Mouse (Mus musculus) neural tube, embryonic 11.5 days (tissue): ENCODE measurements around the gene Fhl1. TPM values are rescaled to one million over a fixed set of nuclear protein-coding genes. Genes with fewer than 3 reads are reported as not detected.
A peak's percentile ranks its signal among the peaks of the same experiment; 100 is the strongest.

Experiments used
- ATAC-seq: fragments of 200-750 bp; cut with Nextera tagmentation; 2 replicates; pipeline ENCODE4 v1.8.0; 2017; ENCODE audit warnings: moderate number of reproducible peaks, mild to moderate bottlenecking, moderate TSS enrichment, moderate library complexity; ENCODE audit not compliant: insufficient read depth, low FRiP score, low TSS enrichment
- DNase-seq: peaks from one replicate; pipeline ENCODE4 v3.0.0-alpha.2; 2015; ENCODE audit warnings: low spot score
- H3K27ac ChIP-seq: fragments of 300-500 bp; sonication (generic); 2 replicates; pipeline ENCODE4 v1.5.1; 2014; ENCODE audit warnings: low read depth, mild to moderate bottlenecking, low read length
- H3K27me3 ChIP-seq: fragments of 300-500 bp; sonication (generic); 2 replicates; pipeline ENCODE4 v1.6.1; 2014; ENCODE audit warnings: mild to moderate bottlenecking, low read length, mixed read lengths; ENCODE audit not compliant: control insufficient read depth, insufficient read depth
- H3K36me3 ChIP-seq: fragments of 300-500 bp; sonication (generic); 2 replicates; pipeline ENCODE4 v1.6.1; 2014; ENCODE audit warnings: mild to moderate bottlenecking, low read length, moderate library complexity, mixed read lengths; ENCODE audit not compliant: control insufficient read depth, insufficient read depth
- H3K4me1 ChIP-seq: fragments of 300-500 bp; sonication (generic); 2 replicates; pipeline ENCODE4 v1.6.1; 2014; ENCODE audit warnings: low read length, mixed read lengths; ENCODE audit not compliant: control insufficient read depth, insufficient read depth
- H3K4me2 ChIP-seq: fragments of 300-500 bp; sonication (generic); 2 replicates; pipeline ENCODE4 v1.6.1; 2014; ENCODE audit warnings: low read depth, mild to moderate bottlenecking, moderate library complexity
- H3K4me3 ChIP-seq: fragments of 300-500 bp; sonication (generic); 2 replicates; pipeline ENCODE4 v1.5.1; 2014; ENCODE audit warnings: low read depth, low read length
- H3K9ac ChIP-seq: fragments of 300-500 bp; sonication (generic); 2 replicates; pipeline ENCODE4 v1.6.1; 2014; ENCODE audit warnings: mild to moderate bottlenecking, low read length
- H3K9me3 ChIP-seq: fragments of 300-500 bp; sonication (generic); 2 replicates; pipeline ENCODE4 v1.6.1; 2016; ENCODE audit warnings: low read length; ENCODE audit not compliant: control insufficient read depth
- WGBS: fragments of 180-500 bp; shearing (Covaris S2); extraction: QIAGEN DNeasy Blood & Tissue Kit; methylation state at CpG from one replicate; pipeline ENCODE4 v1.1.7; 2014; 5-methylcytosine and 5-hydroxymethylcytosine counted together
- polyA plus RNA-seq: library from polyadenylated mRNA; unstranded; fragments of >200 nt; fragmentation: Nextera tagmentation; extraction: Ambion mirVana; gene quantifications from 2 replicates; pipeline ENCODE4 v1.2.1, GENCODE M21; 2014

Fhl1 gene
- polyA plus RNA-seq, 1 experiment from 2014 or later: 89.6 TPM

GRCm38 (mm10) chrX:56760257-56760760 is 28.7 kb downstream of the Fhl1 start:
- H3K4me1 ChIP-seq: no peaks in the 10 kb centered on the region
- no peak overlapping the region for H3K4me3 ChIP-seq
- H3K36me3 ChIP-seq: no peaks in the 10 kb centered on the region
- 88% methylated on average over 3 of the region's 3 CpGs for WGBS
- ATAC-seq (no peak), DNase-seq (no peak)
- no peak overlapping the region for H3K27ac ChIP-seq
- H3K9me3 ChIP-seq: no peaks in the 10 kb centered on the region
- H3K27me3 ChIP-seq: no peaks in the 10 kb centered on the region
- H3K9ac ChIP-seq: no peak overlapping the region
- H3K4me2 ChIP-seq: no peak overlapping the region

DNA sequence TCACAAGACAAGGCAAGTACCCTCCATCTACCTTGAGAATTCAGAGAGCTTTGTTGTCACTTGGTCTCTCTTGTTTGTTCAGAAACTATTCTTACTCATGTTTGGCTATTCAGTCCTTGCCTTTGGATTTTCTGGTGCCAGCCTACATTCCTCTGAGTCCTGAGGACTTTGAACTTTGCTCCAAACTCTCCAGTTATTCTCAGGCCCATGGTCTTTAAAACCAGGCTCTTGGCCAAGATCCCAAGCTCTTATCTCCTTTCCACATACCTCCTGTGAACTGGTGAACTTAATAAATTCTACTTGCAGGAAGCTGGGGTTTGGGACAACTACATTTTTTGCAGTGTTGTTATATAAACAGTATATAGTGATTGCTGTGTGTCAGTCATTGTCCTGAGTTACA is 38.3 kb downstream of the Fhl1 start:
- Histone ChIP-seq H3K4me3 (no peak overlapping the region), H3K27ac (no peak overlapping the region), H3K9me3 (no peaks in the 10 kb centered on the region), H3K27me3 (no peaks in the 10 kb centered on the region), H3K36me3 (no peaks in the 10 kb centered on the region), H3K9ac (no peak overlapping the region), H3K4me2 (no peak overlapping the region), H3K4me1 (no peaks in the 10 kb centered on the region)
- no peak for DNase-seq
- ATAC-seq: no peak

GRCm38 (mm10) chrX:56771751-56772150 is 40.2 kb downstream of the Fhl1 start:
- no peaks in the 10 kb centered on the region for H3K36me3 ChIP-seq
- H3K4me2 ChIP-seq: no peak overlapping the region
- no peak overlapping the region for H3K4me3 ChIP-seq
- H3K9me3 ChIP-seq: no peaks in the 10 kb centered on the region
- H3K4me1 ChIP-seq: no peaks in the 10 kb centered on the region
- no peaks in the 10 kb centered on the region for H3K27me3 ChIP-seq
- DNase-seq: no peak
- H3K9ac ChIP-seq: no peak overlapping the region
- no peak for ATAC-seq
- 46% methylated on average over 1 of the region's 1 CpGs for WGBS
- no peak overlapping the region for H3K27ac ChIP-seq

DNA sequence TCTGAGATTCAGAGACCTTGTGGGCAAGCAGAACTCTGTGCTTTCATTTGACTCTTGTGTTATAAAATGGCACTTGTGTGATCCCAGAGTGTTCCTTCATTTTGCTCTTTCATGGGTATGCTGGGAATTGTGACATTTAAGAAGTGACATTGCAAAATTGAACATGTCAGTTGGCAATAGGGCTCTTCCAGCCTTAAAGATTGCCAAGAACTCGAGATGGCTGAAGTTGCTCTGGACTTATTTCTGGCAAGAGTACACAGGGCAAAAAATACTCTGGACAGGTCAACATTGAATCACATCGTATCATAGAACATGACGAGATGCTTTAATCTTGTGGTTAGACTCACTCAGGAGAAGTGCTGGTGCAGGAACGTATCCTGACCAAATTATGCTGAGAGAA is 41.7 kb downstream of the Fhl1 start:
- Histone ChIP-seq H3K27ac (no peak overlapping the region), H3K4me2 (no peak overlapping the region), H3K9ac (no peak overlapping the region), H3K4me3 (no peak overlapping the region), H3K4me1 (no peaks in the 10 kb centered on the region), H3K9me3 (no peaks in the 10 kb centered on the region), H3K36me3 (no peaks in the 10 kb centered on the region), H3K27me3 (no peaks in the 10 kb centered on the region)
- DNase-seq: no peak
- ATAC-seq: no peak
- WGBS: 92% methylated on average over 4 of the region's 4 CpGs

DNA sequence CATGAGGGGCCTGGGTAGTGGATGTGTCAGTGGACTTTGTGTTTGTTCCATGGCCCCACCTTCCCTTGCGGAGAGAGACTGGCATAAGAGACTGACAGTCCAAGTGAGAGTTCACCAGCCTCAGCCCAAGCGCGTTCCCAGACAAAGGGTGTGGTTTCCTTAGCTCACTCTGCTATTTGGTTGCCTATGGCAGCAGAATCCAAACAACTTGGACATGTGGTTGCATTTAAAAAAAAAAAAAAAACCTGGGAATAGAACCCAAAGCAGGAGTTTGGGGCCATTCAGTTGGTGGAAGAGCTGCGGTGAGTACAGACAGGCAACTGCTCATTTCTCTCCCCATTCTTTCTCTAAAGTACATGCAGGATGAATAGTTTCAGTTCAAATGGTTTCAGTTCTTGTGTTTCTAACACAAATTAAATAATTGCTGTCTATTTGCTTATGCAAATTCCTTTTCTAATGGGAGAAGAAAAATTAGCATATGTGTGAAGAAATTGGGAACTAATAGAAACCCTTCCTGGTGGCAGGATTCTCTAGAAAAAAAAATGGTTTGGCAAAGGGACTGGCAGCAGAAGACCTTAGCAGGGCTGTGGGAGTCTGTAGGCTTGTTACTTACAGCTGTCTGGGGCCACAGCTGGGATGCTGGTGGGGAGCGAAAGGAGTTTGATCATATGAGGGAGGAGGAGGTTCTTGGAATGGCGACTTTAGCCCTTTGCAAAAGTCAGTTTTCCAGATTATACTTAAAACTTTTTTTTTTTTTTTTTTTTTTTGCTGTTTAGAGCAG is 54.9 kb downstream of the Fhl1 start:
- DNase-seq: no peak
- Histone ChIP-seq H3K9ac (no peak overlapping the region), H3K36me3 (no peaks in the 10 kb centered on the region), H3K4me3 (no peak overlapping the region), H3K27me3 (no peaks in the 10 kb centered on the region), H3K27ac (no peak overlapping the region), H3K4me1 (no peaks in the 10 kb centered on the region), H3K4me2 (no peak overlapping the region), H3K9me3 (no peaks in the 10 kb centered on the region)
- ATAC-seq: no peak
- WGBS: 80% methylated on average over 6 of the region's 6 CpGs

DNA sequence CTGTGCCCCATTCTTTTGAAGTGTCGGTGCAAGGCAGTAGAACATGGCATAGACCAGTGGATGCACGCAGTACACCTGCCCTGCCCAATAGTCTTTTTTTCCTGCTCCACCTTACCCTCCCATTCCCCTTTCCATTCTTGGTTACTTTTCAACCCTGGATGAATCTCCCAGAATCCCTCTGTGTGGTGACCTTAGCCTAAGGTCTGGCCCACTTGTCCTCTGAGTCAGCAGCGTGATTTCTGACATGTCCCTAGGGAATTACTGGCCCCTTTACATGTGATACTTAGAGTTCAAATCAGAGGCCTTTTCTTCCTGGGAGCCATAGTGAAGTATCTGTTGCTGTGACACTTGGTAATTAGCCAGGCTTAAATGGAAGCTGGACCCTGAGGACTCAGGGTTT is 55.9 kb downstream of the Fhl1 start:
- Histone ChIP-seq H3K9ac (no peak overlapping the region), H3K27me3 (no peaks in the 10 kb centered on the region), H3K9me3 (no peaks in the 10 kb centered on the region), H3K27ac (no peak overlapping the region), H3K36me3 (no peaks in the 10 kb centered on the region), H3K4me1 (no peaks in the 10 kb centered on the region), H3K4me2 (no peak overlapping the region), H3K4me3 (no peak overlapping the region)
- DNase-seq (no peak), ATAC-seq (no peak)
- WGBS: 77% methylated on average over 3 of the region's 3 CpGs

- Histone ChIP-seq H3K4me3 (no peak overlapping the region), H3K9me3 (no peaks in the 10 kb centered on the region), H3K36me3 (no peaks in the 10 kb centered on the region), H3K4me1 (no peaks in the 10 kb centered on the region), H3K4me2 (no peak overlapping the region), H3K9ac (no peak overlapping the region), H3K27ac (no peak overlapping the region), H3K27me3 (no peaks in the 10 kb centered on the region)
- ATAC-seq: no peak
- no peak for DNase-seq
- WGBS: 85% methylated on average over 4 of the region's 4 CpGs
These were observed 59.0 kb downstream of the Fhl1 start for GRCm38 (mm10) chrX:56790591-56790990.

DNA sequence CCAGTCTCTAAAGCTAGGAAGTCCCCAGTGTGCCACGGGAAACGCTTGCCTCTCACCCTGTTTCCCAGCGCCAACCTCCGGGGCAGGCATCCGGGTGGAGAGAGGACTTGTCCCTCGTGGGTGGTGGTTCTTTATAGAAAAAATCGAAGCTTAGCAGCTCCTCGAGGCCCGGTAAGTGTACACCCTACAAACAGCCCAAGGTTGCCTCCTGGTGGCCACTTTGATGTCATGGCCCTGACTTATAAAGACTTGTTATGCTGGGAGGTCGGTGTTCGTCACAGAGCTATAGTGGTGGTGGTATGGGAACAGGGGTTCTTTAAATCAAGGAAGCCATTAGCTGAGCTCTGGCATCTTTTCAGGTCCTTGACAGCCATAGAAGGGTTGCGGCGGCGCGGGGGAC is 59.7 kb downstream of the Fhl1 start:
- Histone ChIP-seq H3K27me3 (no peaks in the 10 kb centered on the region), H3K9ac (no peak overlapping the region), H3K27ac (no peak overlapping the region), H3K36me3 (no peaks in the 10 kb centered on the region), H3K4me1 (no peaks in the 10 kb centered on the region), H3K4me3 (no peak overlapping the region), H3K4me2 (no peak overlapping the region), H3K9me3 (no peaks in the 10 kb centered on the region)
- WGBS: 61% methylated on average over 15 of the region's 15 CpGs
- ATAC-seq: no peak
- peak; percentile 48 for DNase-seq
